ENCODE assay signal across 30 mouse cellular contexts in the genomic region with DNA sequence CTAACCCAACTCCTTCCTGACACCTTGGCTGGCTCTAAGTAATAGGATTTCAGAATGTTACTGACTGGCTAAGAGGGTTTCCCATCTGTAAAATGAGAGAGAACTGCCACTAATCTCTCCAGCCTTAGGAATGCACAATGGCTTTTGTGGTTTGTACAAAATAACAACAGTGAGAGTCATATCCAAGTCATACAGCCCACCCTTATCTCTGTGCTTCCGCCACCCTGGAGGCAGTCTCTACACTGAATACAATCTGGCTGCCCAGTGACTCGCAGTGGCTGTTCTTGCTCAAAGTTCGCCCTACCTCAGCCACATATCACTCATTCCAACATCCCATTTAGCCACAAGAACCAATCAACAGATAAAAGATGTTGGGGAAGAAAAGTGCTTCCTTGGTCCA.
DNase-seq lines count a peak whose midpoint lies in the region; ATAC-seq lines count a peak whose summit lies in the region.
"Had no signal": no experiment of that assay in that cellular context is flagged by ENCODE, and none has a peak within 500 bp of the region (broad histone marks: within the 10 kb centered on the region; RNA-seq: fewer than 3 reads in every experiment).

No protein-coding gene starts in this region.

- no peaks in the 10 kb centered on the region for H3K27me3 ChIP-seq in liver, embryonic 16.5 days (ENCODE audit: control insufficient read depth, insufficient read depth, low read depth, low read length)
- no peaks in the 10 kb centered on the region for H3K27me3 ChIP-seq in liver, embryonic 11.5 days (replicated peaks; ENCODE audit: control insufficient read depth, insufficient read depth, low read length)
- H3K27me3 ChIP-seq: CH12.LX; embryonic facial prominence, embryonic 13.5 days; forebrain, embryonic 12.5 days; forebrain, embryonic 15.5 days; heart, embryonic 12.5 days; heart, embryonic 15.5 days; hindbrain, embryonic 13.5 days had no signal

- ATAC-seq in liver, embryonic 16.5 days (ENCODE audit: low read depth), result 0 out of 2 replicates have a peak, but pooled peaks have one; percentile 13
- ATAC-seq in liver, embryonic 11.5 days (replicated peaks; ENCODE audit: low FRiP score), result no peak
- ATAC-seq in megakaryocyte-erythroid progenitor cell, adult 5-6 weeks (replicated peaks; ENCODE audit: low FRiP score, low TSS enrichment, poor library complexity, severe bottlenecking), result peak; percentile 82
- ATAC-seq: activated CD4-positive, CD25-positive, alpha-beta regulatory T cell, adult 4 months; forebrain, embryonic 15.5 days; hindbrain, embryonic 16.5 days had no signal

- WGBS in liver, embryonic 16.5 days (ENCODE audit: insufficient replicate concordance), result 23% methylated on average over 3 of the region's 3 CpGs
- WGBS in liver, embryonic 11.5 days, result 44% methylated on average over 3 of the region's 3 CpGs

- H3K9ac ChIP-seq in liver, embryonic 16.5 days (ENCODE audit: low read depth, low read length), result no peak overlapping the region
- no peak overlapping the region for H3K9ac ChIP-seq in liver, embryonic 11.5 days (ENCODE audit: low read depth, low read length)
- H3K9ac ChIP-seq: embryonic facial prominence, embryonic 13.5 days; forebrain, embryonic 12.5 days; forebrain, embryonic 15.5 days; heart, embryonic 12.5 days; heart, embryonic 15.5 days; hindbrain, embryonic 13.5 days had no signal

- H3K9me3 ChIP-seq in liver, embryonic 16.5 days (replicated peaks; ENCODE audit: control insufficient read depth, low read length), result no peaks in the 10 kb centered on the region
- no peaks in the 10 kb centered on the region for H3K9me3 ChIP-seq in liver, embryonic 11.5 days (ENCODE audit: control insufficient read depth, low read length)
- H3K9me3 ChIP-seq: embryonic facial prominence, embryonic 10.5 days; embryonic facial prominence, embryonic 13.5 days; forebrain, embryonic 12.5 days; forebrain, embryonic 15.5 days; heart, embryonic 12.5 days; heart, embryonic 15.5 days; hindbrain, embryonic 10.5 days; hindbrain, embryonic 13.5 days had no signal

- H3K36me3 ChIP-seq in liver, embryonic 16.5 days (ENCODE audit: control insufficient read depth, insufficient read depth), result no peaks in the 10 kb centered on the region
- H3K36me3 ChIP-seq in liver, embryonic 11.5 days (ENCODE audit: control insufficient read depth, insufficient read depth, low read length), result no peaks in the 10 kb centered on the region
- H3K36me3 ChIP-seq: embryonic facial prominence, embryonic 10.5 days; embryonic facial prominence, embryonic 13.5 days; forebrain, embryonic 12.5 days; forebrain, embryonic 15.5 days; heart, embryonic 12.5 days; heart, embryonic 15.5 days; hindbrain, embryonic 10.5 days; hindbrain, embryonic 13.5 days had no signal

- no peak overlapping the region for H3K4me2 ChIP-seq in liver, embryonic 16.5 days (ENCODE audit: low read depth, low read length)
- H3K4me2 ChIP-seq in liver, embryonic 11.5 days, result no peak overlapping the region
- H3K4me2 ChIP-seq: embryonic facial prominence, embryonic 13.5 days; forebrain, embryonic 12.5 days; forebrain, embryonic 15.5 days; heart, embryonic 12.5 days; heart, embryonic 15.5 days; hindbrain, embryonic 13.5 days had no signal

- DNase-seq in liver, embryonic 11.5 days (ENCODE audit: low spot score), result no peak
- peak; percentile 44 for DNase-seq in Muller cell, postnatal 12 days (ENCODE audit: inconsistent ontology term)
- DNase-seq in kidney, adult 9 months, result no peak
- DNase-seq in thymus, postnatal 10 days (ENCODE audit: low spot score in 2 of 2), result no peak
- DNase-seq: adrenal gland, adult 8-10 months; adrenal gland, postnatal 25 days; B cell, adult 2 months; cerebellum, adult 11-12 months; cerebellum, adult 8-10 months; cerebellum, postnatal 10 days; cerebellum, postnatal 36 days; embryo, embryonic 11 days; gastrocnemius, postnatal 25 days; heart, adult 18-20 months; heart, postnatal 10 days; heart, postnatal 36 days had no signal

- no peak overlapping the region for H3K27ac ChIP-seq in liver, embryonic 16.5 days (ENCODE audit: low read length)
- no peak overlapping the region; the same call in 1 of the 2 replicates for H3K27ac ChIP-seq in liver, embryonic 11.5 days (ENCODE audit: low read depth, low read length)
- H3K27ac ChIP-seq: embryonic facial prominence, embryonic 10.5 days; embryonic facial prominence, embryonic 13.5 days; forebrain, embryonic 12.5 days; forebrain, embryonic 15.5 days; heart, embryonic 15.5 days; hindbrain, embryonic 10.5 days; hindbrain, embryonic 13.5 days had no signal

- H3K4me3 ChIP-seq in liver, embryonic 16.5 days (ENCODE audit: low read depth, low read length), result no peak overlapping the region
- H3K4me3 ChIP-seq in liver, embryonic 11.5 days (ENCODE audit: low read depth, low read length), result no peak overlapping the region
- H3K4me3 ChIP-seq: embryonic facial prominence, embryonic 10.5 days; embryonic facial prominence, embryonic 13.5 days; erythroblast, embryonic 14.5 days; forebrain, embryonic 12.5 days; forebrain, embryonic 15.5 days; heart, embryonic 12.5 days; heart, embryonic 15.5 days; hindbrain, embryonic 10.5 days; hindbrain, embryonic 13.5 days had no signal

- H3K4me1 ChIP-seq in liver, embryonic 16.5 days (ENCODE audit: control insufficient read depth, low read depth, low read length), result no peaks in the 10 kb centered on the region
- H3K4me1 ChIP-seq in liver, embryonic 11.5 days (replicated peaks; ENCODE audit: control insufficient read depth, insufficient read depth, low read length), result peaks cover 3% of the 10 kb centered on the region; the same call in 1 of the 2 replicates
- H3K4me1 ChIP-seq: embryonic facial prominence, embryonic 10.5 days; hindbrain, embryonic 10.5 days had no signal
